Mouse (Mus musculus) midbrain, embryonic 10.5 days (tissue): ENCODE results near the gene Kcnk6. TPM values are rescaled to one million over a fixed set of nuclear protein-coding genes. Genes with fewer than 3 reads are reported as not detected.
"Not testable (repeated sequence)": the region's sequence is repeated elsewhere in the genome, so short reads cannot be mapped to it uniquely, and the experiment has no call there.

Experiments
- DNase-seq: peaks from one replicate; pipeline ENCODE4 v3.0.0-alpha.2; 2017; ENCODE audit warnings: low spot score
- H3K27ac ChIP-seq: fragments of 300-500 bp; sonication (generic); replicated peaks from 2 replicates; pipeline ENCODE4 v1.5.1; 2016; ENCODE audit warnings: mild to moderate bottlenecking
- H3K27me3 ChIP-seq: fragments of 300-500 bp; sonication (generic); 2 replicates; pipeline ENCODE4 v1.6.1; 2016; ENCODE audit warnings: low read depth, mild to moderate bottlenecking; ENCODE audit not compliant: poor library complexity, severe bottlenecking
- H3K36me3 ChIP-seq: fragments of 300-500 bp; sonication (generic); 2 replicates; pipeline ENCODE4 v1.6.1; 2016; ENCODE audit warnings: mild to moderate bottlenecking, moderate library complexity
- H3K4me1 ChIP-seq: fragments of 300-500 bp; sonication (generic); 2 replicates; pipeline ENCODE4 v1.6.1; 2016
- H3K4me3 ChIP-seq: fragments of 300-500 bp; sonication (generic); 2 replicates; pipeline ENCODE4 v1.5.1; 2016; ENCODE audit warnings: mild to moderate bottlenecking, moderate library complexity
- H3K9me3 ChIP-seq: fragments of 300-500 bp; sonication (generic); replicated peaks from 2 replicates; pipeline ENCODE4 v1.6.1; 2016; ENCODE audit warnings: mild to moderate bottlenecking
- WGBS: fragments of 180-500 bp; shearing (Covaris S2); methylation state at CpG from one replicate; pipeline ENCODE4 v1.1.7; 2016; 5-methylcytosine and 5-hydroxymethylcytosine counted together
- polyA plus RNA-seq: library from polyadenylated mRNA; unstranded; fragments of >200 nt; fragmentation: Nextera tagmentation; extraction: Ambion mirVana; gene quantifications from 2 replicates; pipeline ENCODE4 v1.2.1, GENCODE M21; 2016

Gene Kcnk6
- polyA plus RNA-seq, 1 experiment from 2014 or later: 0.85 TPM

GRCm38 (mm10) chr7:29213675-29214082, 18.6 kb downstream of the Kcnk6 start, which contains the start of gene Catsperg1:
Gene Catsperg1, minus strand, starts transcription at chr7:29214035.
- 2% methylated on average over 20 of the region's 20 CpGs for WGBS
- Histone ChIP-seq H3K4me1 (peaks cover 30% of the 10 kb centered on the region), H3K27me3 (peaks cover 22% of the 10 kb centered on the region), H3K4me3 (peak within 1 kb of the TSS; percentile 45), H3K36me3 (no peaks in the 10 kb centered on the region), H3K27ac (peak within 1 kb of the TSS; percentile 56), H3K9me3 (peaks cover 11% of the 10 kb centered on the region; the same call in 1 of the 2 replicates)
- peak; percentile 84 for DNase-seq

DNA sequence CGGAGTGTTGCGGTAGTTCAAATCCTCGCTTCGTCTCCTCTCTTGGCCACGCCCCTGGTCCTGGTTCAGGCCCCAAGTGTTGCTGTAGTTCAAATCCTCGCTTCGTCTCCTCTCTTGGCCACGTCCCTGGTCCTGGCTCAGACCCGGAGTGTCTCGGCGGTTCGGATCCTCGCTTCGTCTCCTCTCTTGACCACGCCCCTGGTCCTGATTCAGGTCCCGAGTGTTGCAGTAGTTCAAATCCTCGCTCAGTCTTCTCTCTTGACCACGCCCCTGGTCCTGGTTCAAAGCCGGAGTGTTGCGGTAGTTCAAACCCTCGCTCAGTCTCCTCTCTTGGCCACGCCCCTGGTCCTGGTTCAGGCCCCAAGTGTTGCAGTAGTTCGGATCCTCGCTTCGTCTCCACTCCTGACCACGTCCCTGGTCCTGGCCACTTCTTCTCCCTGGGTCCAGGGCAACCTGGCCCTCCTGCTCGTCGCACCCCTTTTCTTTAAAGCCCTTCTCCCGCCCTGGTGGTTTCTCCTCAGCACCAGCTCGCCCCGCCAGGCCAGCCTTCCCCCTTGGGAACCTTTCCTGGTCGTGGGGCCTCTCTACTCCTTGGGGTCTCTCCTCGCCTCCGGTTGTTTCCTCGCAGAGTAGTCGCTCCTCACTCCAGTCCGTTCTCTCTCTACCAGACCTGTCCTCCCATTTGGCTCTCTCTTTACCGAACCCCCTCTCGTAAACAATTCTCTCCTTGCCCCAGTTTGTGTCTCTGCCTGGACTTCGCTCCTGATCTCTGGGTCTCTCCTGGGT, 19.3 kb downstream of the Kcnk6 start:
- H3K4me1 ChIP-seq: peaks cover 30% of the 10 kb centered on the region
- 14% methylated on average over 40 of the region's 40 CpGs for WGBS
- DNase-seq: peak; percentile 16
- not testable (repeated sequence) for H3K36me3 ChIP-seq, H3K27ac ChIP-seq
- H3K27me3 ChIP-seq: peaks cover 22% of the 10 kb centered on the region
- H3K4me3 ChIP-seq: peak overlapping the region; percentile 45; the same call in 1 of the 2 replicates
- H3K9me3 ChIP-seq: peaks cover 11% of the 10 kb centered on the region; the same call in 1 of the 2 replicates

DNA sequence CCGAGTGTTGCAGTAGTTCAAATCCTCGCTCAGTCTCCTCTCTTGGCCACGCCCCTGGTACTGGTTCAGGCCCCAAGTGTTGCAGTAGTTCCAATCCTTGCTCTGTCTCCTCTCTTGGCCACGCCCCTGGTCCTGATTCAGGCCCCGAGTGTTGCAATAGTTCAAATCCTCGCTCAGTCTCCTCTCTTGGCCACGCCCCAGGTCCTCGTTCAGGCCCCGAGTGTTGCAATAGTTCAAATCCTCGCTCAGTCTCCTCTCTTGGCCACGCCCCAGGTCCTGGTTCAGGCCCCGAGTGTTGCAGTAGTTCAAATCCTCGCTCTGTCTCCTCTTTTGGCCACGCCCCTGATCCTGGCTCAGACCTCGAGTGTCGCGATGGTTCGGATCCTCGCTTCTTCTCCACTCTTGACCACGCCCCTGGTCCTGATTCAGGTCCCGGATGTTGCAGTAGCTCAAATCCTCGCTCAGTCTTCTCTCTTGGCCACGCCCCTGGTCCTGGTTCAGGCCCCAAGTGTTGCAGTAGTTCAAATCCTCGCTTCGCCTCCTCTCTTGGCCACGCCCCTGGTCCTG, 20.0 kb downstream of the Kcnk6 start:
- Histone ChIP-seq H3K9me3 (0 out of 2 replicates have a peak, but pooled peaks cover 11% of the 10 kb centered on the region), H3K36me3 (no peaks in the 10 kb centered on the region), H3K4me3 (peak overlapping the region; percentile 45), H3K27ac (no peak overlapping the region), H3K4me1 (peaks cover 30% of the 10 kb centered on the region), H3K27me3 (peaks cover 22% of the 10 kb centered on the region)
- peak; percentile 28 for DNase-seq
- WGBS: 10% methylated on average over 26 of the region's 26 CpGs

DNA sequence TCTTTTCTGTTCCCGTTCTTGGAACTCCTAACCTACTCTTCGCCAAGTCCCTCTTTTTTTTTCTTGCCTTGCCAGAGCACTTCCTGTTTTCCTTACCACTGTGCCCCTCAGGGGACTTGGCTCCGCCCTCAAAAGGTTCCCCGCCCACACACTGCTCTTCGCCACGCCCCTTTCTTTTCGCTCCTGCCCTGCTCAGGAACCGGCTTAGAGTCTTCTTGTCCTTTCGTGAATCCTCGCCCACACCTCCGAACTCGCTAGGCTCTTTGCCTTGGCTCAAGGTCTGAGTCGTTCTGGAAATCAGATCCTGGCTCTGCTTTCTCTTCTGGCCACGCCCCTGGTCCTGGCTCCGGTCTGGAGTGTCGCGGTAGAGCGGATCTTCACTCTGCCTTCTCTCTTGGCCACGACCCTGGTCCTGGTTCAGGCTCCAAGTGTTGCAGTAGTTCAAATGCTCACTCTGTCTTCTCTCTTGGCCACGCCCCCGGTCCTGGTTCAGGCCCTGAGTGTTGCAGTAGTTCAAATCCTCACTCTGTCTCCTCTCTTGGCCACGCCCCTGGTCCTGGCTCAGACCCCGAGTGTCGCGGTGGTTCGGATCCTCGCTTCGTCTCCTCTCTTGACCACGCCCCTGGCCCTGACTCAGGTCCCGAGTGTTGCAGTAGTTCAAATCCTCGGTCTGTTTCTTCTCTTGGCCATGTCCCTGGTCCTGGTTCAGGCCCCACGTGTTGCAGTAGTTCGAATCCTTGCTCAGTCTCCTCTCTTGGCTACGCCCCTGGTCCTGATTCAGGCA, 20.7 kb downstream of the Kcnk6 start:
- H3K36me3 ChIP-seq: no peaks in the 10 kb centered on the region
- H3K9me3 ChIP-seq: 0 out of 2 replicates have a peak, but pooled peaks cover 6% of the 10 kb centered on the region
- peaks cover 30% of the 10 kb centered on the region for H3K4me1 ChIP-seq
- H3K27me3 ChIP-seq: peaks cover 22% of the 10 kb centered on the region
- 4% methylated on average over 34 of the region's 34 CpGs for WGBS
- no peak overlapping the region; the same call in 1 of the 2 replicates for H3K27ac ChIP-seq
- H3K4me3 ChIP-seq: peak overlapping the region; percentile 45
- peak; percentile 74 for DNase-seq

DNA sequence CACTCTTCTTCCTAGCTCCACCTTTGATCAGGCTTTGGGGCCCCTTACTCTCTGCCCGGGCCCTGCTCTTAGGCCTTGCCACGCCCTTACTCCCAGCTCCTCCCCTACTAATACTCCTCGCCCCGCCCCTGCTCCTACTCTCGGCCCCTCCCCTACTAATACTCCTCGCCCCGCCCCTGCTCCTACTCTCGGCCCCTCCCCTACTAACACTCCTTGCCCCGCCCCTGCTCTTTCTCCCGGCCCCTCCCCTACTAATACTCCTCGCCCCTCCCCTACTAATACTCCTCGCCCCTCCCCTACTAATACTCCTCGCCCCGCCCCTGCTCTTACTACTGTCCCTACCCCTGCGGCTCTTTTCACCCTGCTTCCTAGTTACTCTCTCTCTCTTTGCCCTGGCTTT, 21.3 kb downstream of the Kcnk6 start:
- H3K36me3 ChIP-seq, H3K27ac ChIP-seq, DNase-seq, H3K9me3 ChIP-seq: not testable (repeated sequence)
- Histone ChIP-seq H3K4me1 (peaks cover 30% of the 10 kb centered on the region), H3K27me3 (peaks cover 22% of the 10 kb centered on the region), H3K4me3 (peak overlapping the region; percentile 45)
- 29% methylated on average over 13 of the region's 15 CpGs for WGBS

DNA sequence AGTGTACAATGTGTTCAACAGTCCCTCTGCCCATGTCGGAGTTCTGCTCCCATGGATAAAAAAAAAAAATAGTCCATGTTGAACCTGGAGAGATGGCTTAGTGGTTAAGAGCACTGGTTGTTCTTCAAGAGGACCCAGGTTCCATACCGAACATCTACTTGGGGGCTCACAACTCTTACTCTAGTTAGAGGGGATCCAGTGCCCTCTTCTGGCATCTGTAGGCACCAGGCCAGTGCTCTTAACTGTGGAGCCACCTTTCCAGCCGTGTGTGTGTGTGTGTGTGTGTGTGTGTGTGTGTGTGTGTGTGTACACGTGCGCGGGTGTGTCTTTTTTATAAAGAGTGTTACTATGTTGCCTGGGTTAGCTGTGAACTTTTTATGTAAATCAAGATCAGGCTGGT, 29.7 kb downstream of the Kcnk6 start:
- no peaks in the 10 kb centered on the region for H3K27me3 ChIP-seq
- H3K4me3 ChIP-seq: no peak overlapping the region
- no peaks in the 10 kb centered on the region for H3K36me3 ChIP-seq
- no peaks in the 10 kb centered on the region for H3K9me3 ChIP-seq
- no peak for DNase-seq
- no peaks in the 10 kb centered on the region for H3K4me1 ChIP-seq
- WGBS: 86% methylated on average over 6 of the region's 6 CpGs
- no peak overlapping the region for H3K27ac ChIP-seq

GRCm38 (mm10) chr7:29194230-29194629, 38.1 kb downstream of the Kcnk6 start:
- H3K36me3 ChIP-seq, H3K4me1 ChIP-seq, H3K27ac ChIP-seq, H3K9me3 ChIP-seq, H3K4me3 ChIP-seq, H3K27me3 ChIP-seq, DNase-seq: not testable (repeated sequence)
- 90% methylated on average over 1 of the region's 1 CpGs for WGBS

DNA sequence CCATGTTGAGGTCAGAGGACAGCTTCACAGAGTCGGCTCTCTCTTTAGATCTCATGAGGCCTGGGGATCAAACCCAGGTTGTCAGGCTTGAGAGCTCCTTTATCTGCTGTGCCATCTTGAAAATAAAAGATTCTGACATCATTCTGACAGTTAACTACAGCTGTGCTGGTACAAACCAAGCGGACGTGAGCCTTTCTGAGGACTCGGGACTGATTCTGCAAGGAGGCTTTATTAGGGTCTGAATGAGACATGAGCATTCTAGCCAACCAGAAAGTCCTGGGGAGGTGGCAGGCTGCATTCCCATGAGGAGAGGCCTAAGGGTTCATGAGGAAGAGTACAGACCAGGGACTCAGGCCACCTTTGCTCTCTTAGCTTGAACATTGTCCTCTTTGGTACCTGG, 51.0 kb downstream of the Kcnk6 start:
- Histone ChIP-seq H3K4me3 (peak overlapping the region; percentile 87; the same call in 1 of the 2 replicates), H3K36me3 (peaks cover 18% of the 10 kb centered on the region), H3K27ac (peak overlapping the region; percentile 63; the same call in 1 of the 2 replicates), H3K4me1 (peaks cover 21% of the 10 kb centered on the region)
- 88% methylated on average over 4 of the region's 4 CpGs for WGBS
- not testable (repeated sequence) for DNase-seq, H3K9me3 ChIP-seq, H3K27me3 ChIP-seq

GRCm38 (mm10) chr7:29180854-29181236, 51.5 kb downstream of the Kcnk6 start:
- H3K4me3 ChIP-seq: peak overlapping the region; percentile 87
- 44% methylated on average over 5 of the region's 5 CpGs for WGBS
- H3K9me3 ChIP-seq: no peaks in the 10 kb centered on the region
- H3K4me1 ChIP-seq: peaks cover 21% of the 10 kb centered on the region
- DNase-seq: no peak
- peak overlapping the region; percentile 63 for H3K27ac ChIP-seq
- H3K27me3 ChIP-seq: 0 out of 2 replicates have a peak, but pooled peaks cover under 1% of the 10 kb centered on the region
- peaks cover 23% of the 10 kb centered on the region for H3K36me3 ChIP-seq

GRCm38 (mm10) chr7:29180077-29180853, 52.0 kb downstream of the Kcnk6 start, which contains the start of gene Psmd8:
Gene Psmd8, minus strand, starts transcription at chr7:29180701.
- Histone ChIP-seq H3K27ac (peak within 1 kb of the TSS; percentile 91), H3K27me3 (0 out of 2 replicates have a peak, but pooled peaks cover 5% of the 10 kb centered on the region), H3K36me3 (peaks cover 29% of the 10 kb centered on the region), H3K4me3 (peak within 1 kb of the TSS; percentile 87), H3K9me3 (no peaks in the 10 kb centered on the region), H3K4me1 (peaks cover 21% of the 10 kb centered on the region)
- peak; percentile 97 for DNase-seq
- under 1% methylated on average over 62 of the region's 62 CpGs for WGBS

- Histone ChIP-seq H3K27me3 (peaks cover 12% of the 10 kb centered on the region), H3K36me3 (peaks cover 38% of the 10 kb centered on the region), H3K4me1 (peaks cover 21% of the 10 kb centered on the region), H3K4me3 (peak overlapping the region; percentile 87), H3K9me3 (no peaks in the 10 kb centered on the region), H3K27ac (0 out of 2 replicates have a peak overlapping the region, but pooled peaks have one; percentile 34)
- DNase-seq: no peak
- WGBS: 60% methylated on average over 7 of the region's 7 CpGs
These were observed 53.0 kb downstream of the Kcnk6 start for GRCm38 (mm10) chr7:29179323-29179722.

DNA sequence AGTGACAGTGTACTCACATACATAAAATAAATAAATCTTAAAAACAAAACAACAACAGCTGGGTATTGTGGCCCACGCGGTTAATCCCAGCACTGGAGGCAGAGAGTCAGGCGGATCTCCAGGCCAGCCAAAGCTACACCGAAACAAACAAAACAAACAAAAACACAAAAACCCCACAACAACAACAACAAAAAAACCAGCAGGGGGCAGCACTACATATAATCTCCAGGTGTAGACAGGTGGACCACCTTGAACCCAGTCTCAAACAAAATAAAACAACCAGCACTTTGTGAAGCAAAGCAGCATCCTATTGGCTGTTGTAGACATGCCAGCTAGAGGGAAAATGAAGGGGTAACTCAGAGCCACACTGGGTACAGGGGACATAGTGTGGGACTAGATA, 54.2 kb downstream of the Kcnk6 start:
- 94% methylated on average over 4 of the region's 4 CpGs for WGBS
- Histone ChIP-seq H3K27ac (no peak overlapping the region), H3K27me3 (peaks cover 24% of the 10 kb centered on the region), H3K4me1 (peaks cover 26% of the 10 kb centered on the region), H3K4me3 (0 out of 2 replicates have a peak overlapping the region, but pooled peaks have one; percentile 87), H3K36me3 (peaks cover 50% of the 10 kb centered on the region), H3K9me3 (no peaks in the 10 kb centered on the region)
- DNase-seq: no peak
